Mouse (Mus musculus): ENCODE measurements around the gene Prmt7. TPM values are rescaled to one million over a fixed set of nuclear protein-coding genes. Genes with fewer than 3 reads are reported as not detected.

Prmt7 gene
- 83.7 and 87.3 TPM in 2 replicates for total RNA-seq (2012; rRNA removed)
- total RNA-seq (2014; rRNA removed) = 69.5 and 73.9 TPM in 2 replicates
- polyA plus RNA-seq (2012; ENCODE audit: insufficient read length, low read depth) = 48.4 and 56.5 TPM in 2 replicates

DNA sequence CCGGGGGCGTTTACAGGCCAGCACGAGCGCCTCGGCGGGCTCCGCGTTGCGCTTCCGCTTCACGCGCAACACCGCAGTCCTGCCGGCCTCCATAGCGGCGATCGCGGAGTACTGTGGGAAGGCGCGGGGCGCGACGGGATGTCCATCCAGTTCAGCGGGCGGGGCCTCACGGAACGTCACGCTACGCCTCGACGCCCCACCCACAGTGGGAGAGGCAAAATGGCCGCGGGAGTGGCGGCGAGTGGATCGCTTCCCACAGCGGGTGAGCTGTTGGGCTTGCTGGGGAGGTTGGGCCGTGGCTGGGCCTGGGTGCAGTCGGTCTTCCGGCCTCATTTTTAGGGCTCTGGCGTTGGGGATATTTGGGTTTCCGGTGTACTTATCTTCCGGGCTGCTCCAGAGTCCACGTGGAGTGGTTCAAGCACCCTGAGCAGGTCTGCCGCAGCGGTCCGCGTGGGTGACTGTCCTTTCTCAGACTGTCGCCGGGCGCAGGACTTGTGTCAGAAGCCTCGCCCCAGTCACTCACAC, at the start of gene Prmt7, which contains the start of gene Slc7a6os:
TSS of gene Prmt7 (plus strand) at position 116 of the 525 bp plus-strand sequence.
TSS of gene Slc7a6os (minus strand) at position 115 of the 525 bp plus-strand sequence.
- H3K4me3 ChIP-seq (replicated peaks in 1 of 3; ENCODE audit: low read depth in 2 of 3, low read length in 2 of 3, poor library complexity in 1 of 3) = peak within 1 kb of the TSS; percentile 87 to 93 (median 88)
- H3K4me2 ChIP-seq (ENCODE audit: insufficient read depth, low read depth, poor library complexity, severe bottlenecking) = peak within 1 kb of the TSS; percentile 98
- peaks cover 37% of the 10 kb centered on the region for H3K79me2 ChIP-seq (replicated peaks; ENCODE audit: control insufficient read depth, extremely low read depth, insufficient read depth, poor library complexity, severe bottlenecking)
- no peak for TF ChIP-seq EP300 (IDR thresholded peaks at IDR 0.05; ENCODE audit: low read length)
- no peak for TF ChIP-seq SMC3 (IDR thresholded peaks at IDR 0.05; ENCODE audit: low read depth, low read length)
- TF ChIP-seq USF1 (IDR thresholded peaks at IDR 0.05; ENCODE audit: low read depth, low read length) = no peak
- TF ChIP-seq HCFC1 (IDR thresholded peaks at IDR 0.05; ENCODE audit: low read depth, low read length) = peak; percentile 88
- no peak for TF ChIP-seq CHD2 (IDR thresholded peaks at IDR 0.05; ENCODE audit: low read length)
- no peak for TF ChIP-seq USF2 (conservative IDR thresholded peaks at IDR 0.05; ENCODE audit: low read depth, low read length)
- no peak for TF ChIP-seq RAD21 (IDR thresholded peaks at IDR 0.05; ENCODE audit: low read depth, low read length)
- TF ChIP-seq MYC (IDR thresholded peaks at IDR 0.05; ENCODE audit: low read depth, low read length) = peak; percentile 96
- no peak; the same call in 1 of the 2 replicates for TF ChIP-seq UBTF (IDR thresholded peaks at IDR 0.05; ENCODE audit: low read depth, low read length)
- TF ChIP-seq TCF12 (IDR thresholded peaks at IDR 0.05; ENCODE audit: low read depth, low read length) = peak; percentile 90
- peak; percentile 82 for TF ChIP-seq SIN3A (IDR thresholded peaks at IDR 0.05; ENCODE audit: low read length)
- TF ChIP-seq TBP (conservative IDR thresholded peaks at IDR 0.05; ENCODE audit: low read depth, low read length) = peak; percentile 77
- peak; percentile 95 for TF ChIP-seq NELFE (IDR thresholded peaks at IDR 0.05; ENCODE audit: low read depth, low read length)
- TF ChIP-seq POLR2A (IDR thresholded peaks at IDR 0.05; ENCODE audit: low read depth, low read length) = peak; percentile 99
- TF ChIP-seq JUN (IDR thresholded peaks at IDR 0.05; ENCODE audit: insufficient read depth, low read depth, low read length) = no peak
- peak; percentile 94 for TF ChIP-seq ZMIZ1 (IDR thresholded peaks at IDR 0.05; ENCODE audit: low read depth, low read length)
- 0 out of 2 replicates have a peak, but pooled peaks have one; percentile 15 for TF ChIP-seq MAZ (IDR thresholded peaks at IDR 0.05; ENCODE audit: low read depth, low read length)
- no peak for TF ChIP-seq ZC3H11A (IDR thresholded peaks at IDR 0.05; ENCODE audit: low read depth, low read length)
- peak; percentile 20; the same call in 1 of the 2 replicates for TF ChIP-seq MEF2A (IDR thresholded peaks at IDR 0.05; ENCODE audit: borderline replicate concordance, low read depth, low read length)
- peak; percentile 65 for TF ChIP-seq NRF1 (IDR thresholded peaks at IDR 0.05; ENCODE audit: low read depth, low read length)
- peak; percentile 90 for TF ChIP-seq MAX (IDR thresholded peaks at IDR 0.05; ENCODE audit: low read length)
- TF ChIP-seq CHD1 (IDR thresholded peaks at IDR 0.05; ENCODE audit: low read depth, low read length) = no peak
- no peak for TF ChIP-seq ZKSCAN1 (IDR thresholded peaks at IDR 0.05; ENCODE audit: borderline replicate concordance, low read depth, low read length)
- peak; percentile 98 for TF ChIP-seq MXI1 (IDR thresholded peaks at IDR 0.05; ENCODE audit: low read depth, low read length)
- TF ChIP-seq IRF4 (IDR thresholded peaks at IDR 0.05; ENCODE audit: low read depth, low read length) = peak; percentile 39; the same call in 1 of the 2 replicates
- TF ChIP-seq ZNF384 (IDR thresholded peaks at IDR 0.05; ENCODE audit: low read depth, low read length) = no peak
- peak; percentile 94 for TF ChIP-seq ELF1 (IDR thresholded peaks at IDR 0.05; ENCODE audit: low read depth, low read length)
- TF ChIP-seq E2F4 (IDR thresholded peaks at IDR 0.05; ENCODE audit: insufficient replicate concordance, low read depth, low read length) = no peak
- peak; percentile 65; the same call in 1 of the 2 replicates for TF ChIP-seq KAT2A (IDR thresholded peaks at IDR 0.05; ENCODE audit: insufficient replicate concordance, low read length)
- no peak for TF ChIP-seq PAX5 (IDR thresholded peaks at IDR 0.05; ENCODE audit: low read length)
- TF ChIP-seq MAFK (IDR thresholded peaks at IDR 0.05; ENCODE audit: insufficient replicate concordance, low read length) = no peak
- peak within 1 kb of the TSS; percentile 75 for H3K9ac ChIP-seq (ENCODE audit: insufficient read depth, low read depth)
- H3K9me3 ChIP-seq (replicated peaks; ENCODE audit: low read length) = no peaks in the 10 kb centered on the region
- H3K36me3 ChIP-seq (replicated peaks in 1 of 2; ENCODE audit: control insufficient read depth in 1 of 2, insufficient read depth in 1 of 2, low read length in 1 of 2) = peaks cover 43 to 53% of the 10 kb centered on the region in 2 experiments
- peak within 1 kb of the TSS; percentile 52 for H3K27ac ChIP-seq (ENCODE audit: insufficient read depth, low read depth)
- dilution Hi-C loops (cut with MboI; ENCODE audit: extremely low pct_ligation_motif_present, extremely low pct_unique_long_range_greater_than_20kb, low sequenced_read_pairs) = no loop called here
- DNase-seq (ENCODE audit: extremely low read depth) = peak; percentile 92
- in situ Hi-C loops (cut with MboI; ENCODE audit: low pct_ligation_motif_present, low pct_unique_long_range_greater_than_20kb, low sequenced_read_pairs) = loop anchor here (5.0 kb wide), 1 partner anchor 44 kb away; the partner anchor contains the start of gene Slc7a6
- peaks cover 2 to 32% of the 10 kb centered on the region in 2 experiments; a peak in 3 of 4 replicates for H3K4me1 ChIP-seq (ENCODE audit: control insufficient read depth in 1 of 2, insufficient read depth in 2 of 2)
- H3K27me3 ChIP-seq (replicated peaks) = no peaks in the 10 kb centered on the region

Measured in CH12.LX (cell line).